Mouse (Mus musculus): Measurements from ENCODE around the gene Wdr37. TPM values are rescaled to one million over a fixed set of nuclear protein-coding genes. Genes with fewer than 3 reads are reported as not detected.
A peak's percentile ranks its signal among the peaks of the same experiment; 100 is the strongest.
"Not testable (repeated sequence)": the region's sequence is repeated elsewhere in the genome, so short reads cannot be mapped to it uniquely, and the experiment has no call there.

Gene Wdr37
- total RNA-seq (2021) = 10 to 100 TPM; 32.5 to 35.7 TPM

DNA sequence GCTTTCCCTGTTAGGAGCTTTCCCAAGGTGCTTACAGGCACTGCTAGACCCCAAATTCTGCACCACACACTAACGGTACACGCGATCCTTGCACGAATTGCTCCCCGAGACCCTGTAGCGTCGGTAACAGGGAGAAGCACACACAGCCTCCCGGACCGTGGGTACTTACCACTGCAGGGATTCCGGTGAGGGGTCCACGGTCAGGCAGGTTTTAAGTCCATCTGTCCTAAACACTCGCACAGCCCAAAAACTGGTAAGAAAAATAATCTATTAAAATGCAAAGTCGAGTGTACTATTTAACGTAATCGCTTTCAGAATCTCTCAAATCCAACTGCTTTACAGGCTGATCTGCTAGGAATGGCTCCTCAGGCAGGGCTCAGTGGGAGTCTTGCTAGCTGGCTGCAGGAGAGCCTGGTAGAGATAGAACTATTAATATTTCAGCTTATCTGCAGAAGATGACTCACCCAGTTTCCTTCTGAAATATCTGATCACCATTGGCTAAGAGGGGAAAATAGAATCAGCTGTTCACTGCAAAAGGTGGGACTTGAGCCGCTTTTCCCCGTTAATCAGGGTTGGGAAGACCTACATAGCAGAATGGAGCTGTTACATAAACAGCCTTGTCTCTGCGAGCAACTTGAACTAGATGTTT, at the start of gene Wdr37:
Gene Wdr37, minus strand, starts transcription at position 596 of the 649 bp plus-strand sequence.
- peak; percentile 27 for DNase-seq

GRCm38 (mm10) chr13:8913890-8914289, 42.2 kb upstream of the Wdr37 start:
- not testable (repeated sequence) for DNase-seq

- DNase-seq = not testable (repeated sequence)
Observed at GRCm38 (mm10) chr13:8905986-8906385, 34.3 kb upstream of the Wdr37 start.

GRCm38 (mm10) chr13:8888603-8889002, 16.9 kb upstream of the Wdr37 start:
- DNase-seq = peak; percentile 7

DNA sequence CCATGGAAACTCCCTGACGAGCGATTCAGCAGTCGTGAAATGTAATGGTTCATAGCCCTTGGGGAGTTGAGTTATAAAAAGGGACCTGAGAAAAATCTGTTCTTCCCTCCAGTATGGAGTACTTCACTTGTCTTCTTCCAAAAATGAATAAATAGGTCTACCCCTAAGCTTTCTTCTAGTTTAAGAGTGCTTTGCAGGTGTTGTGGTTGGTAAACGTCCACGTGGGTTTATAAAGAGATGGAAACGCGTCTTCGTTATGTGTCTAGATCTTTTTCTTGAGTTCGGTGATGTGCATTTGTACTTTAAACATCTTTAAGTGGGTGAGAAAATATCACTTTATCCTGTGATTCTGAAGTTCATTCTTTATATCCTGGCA, 14.5 kb upstream of the Wdr37 start:
- DNase-seq = no peak

GRCm38 (mm10) chr13:8885445-8886184, 13.9 kb upstream of the Wdr37 start, which contains the start of gene Idi1:
Gene Idi1, plus strand, starts transcription at chr13:8885501.
- peak; percentile 96 for DNase-seq

DNA sequence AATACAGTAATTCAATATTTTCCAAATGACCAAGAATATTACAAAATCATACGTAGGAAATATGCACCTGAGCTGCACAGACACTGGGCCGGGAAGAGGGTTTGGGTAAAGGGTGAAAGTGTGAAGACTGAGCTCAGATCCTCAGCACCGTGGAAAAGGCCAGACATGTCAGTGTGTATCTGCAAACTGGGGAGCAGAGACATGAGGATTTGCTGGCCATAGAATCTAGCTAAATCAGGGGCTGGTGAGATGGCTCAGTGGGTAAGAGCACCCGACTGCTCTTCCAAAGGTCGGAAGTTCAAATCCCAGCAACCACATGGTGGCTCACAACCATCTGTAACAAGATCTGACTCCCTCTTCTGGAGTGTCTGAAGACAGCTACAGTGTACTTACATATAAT, 12.2 kb upstream of the Wdr37 start:
- not testable (repeated sequence) for DNase-seq

DNA sequence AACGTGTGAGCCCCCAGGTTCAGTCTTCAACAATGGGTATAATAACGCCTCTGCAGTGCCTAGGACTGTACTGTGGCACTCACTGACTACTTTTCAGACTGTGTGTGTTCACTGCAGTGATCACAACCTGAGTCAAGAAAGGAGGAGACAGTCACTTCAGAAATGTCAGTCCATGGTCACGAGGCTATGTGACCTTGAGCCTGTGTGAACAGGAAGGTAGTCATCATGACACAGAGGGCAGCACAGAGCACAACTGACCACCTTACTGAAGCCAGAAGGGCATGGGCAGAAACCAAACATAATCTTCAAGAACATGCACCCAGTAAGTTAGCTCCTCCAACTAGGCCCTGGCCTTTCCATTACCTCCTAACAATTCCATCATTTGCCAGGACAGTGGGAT, 9.9 kb upstream of the Wdr37 start:
- no peak for DNase-seq

GRCm38 (mm10) chr13:8873776-8874175, 2.1 kb upstream of the Wdr37 start:
- no peak for DNase-seq

DNA sequence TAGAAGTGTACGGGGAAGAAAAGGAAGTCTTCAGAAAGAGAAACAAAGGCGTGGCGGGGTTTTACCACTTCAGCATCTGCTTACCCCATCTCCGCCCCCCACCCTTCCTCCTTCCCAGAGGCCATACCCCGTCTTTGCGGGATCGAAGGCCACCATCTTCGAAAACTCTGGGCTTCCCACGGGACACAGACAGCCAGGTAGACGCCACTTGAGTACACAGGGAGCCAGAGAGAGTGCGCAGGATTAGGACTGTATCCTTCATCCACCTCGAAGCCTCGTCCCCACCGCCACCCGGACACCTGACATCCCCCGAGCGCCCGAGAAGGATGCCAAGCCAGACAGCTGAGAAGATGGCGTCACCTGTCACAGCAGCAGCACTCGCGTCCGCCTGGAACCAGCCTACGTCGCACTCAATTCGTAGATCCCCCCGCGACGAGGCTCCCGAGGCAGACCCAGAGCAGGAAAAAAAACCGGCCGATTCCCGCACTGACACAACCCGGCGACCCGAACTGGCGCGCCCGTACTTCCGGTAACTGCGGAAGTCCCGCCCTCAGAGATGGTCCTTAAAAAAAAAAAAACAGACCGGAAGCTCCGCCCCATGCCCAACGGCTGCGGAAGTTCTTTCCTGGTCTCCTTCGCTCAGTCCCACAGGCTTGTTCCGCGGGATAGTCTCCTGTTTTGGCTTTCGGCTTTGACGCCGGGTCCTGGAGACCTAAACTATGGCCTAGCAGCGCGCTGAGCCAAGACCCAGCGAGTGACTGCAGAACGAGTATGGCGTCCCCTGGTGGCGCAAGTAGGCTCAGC, 997 bp downstream of the Wdr37 start:
- DNase-seq = peak; percentile 90

DNA sequence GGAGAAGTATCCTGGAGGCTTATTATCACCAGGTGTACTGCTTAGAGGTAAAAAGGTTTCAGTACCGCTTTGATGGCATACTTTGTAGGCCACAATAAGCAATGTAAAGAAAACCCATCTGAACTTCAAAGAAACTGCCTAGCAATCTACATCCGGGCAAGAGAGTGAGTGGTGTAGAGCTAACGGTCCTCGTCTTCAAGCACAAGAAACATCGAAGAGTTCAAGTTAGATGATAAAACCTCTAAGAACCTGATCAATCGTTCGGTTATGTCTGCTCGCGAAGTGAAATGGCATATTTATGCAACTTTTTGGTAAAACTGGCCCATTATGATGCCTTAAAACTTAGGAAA, 1.6 kb downstream of the Wdr37 start:
- DNase-seq = no peak

GRCm38 (mm10) chr13:8869578-8870157, 2.0 kb downstream of the Wdr37 start:
- no peak for DNase-seq

GRCm38 (mm10) chr13:8866612-8867011, 5.1 kb downstream of the Wdr37 start:
- peak; percentile 16 for DNase-seq

DNA sequence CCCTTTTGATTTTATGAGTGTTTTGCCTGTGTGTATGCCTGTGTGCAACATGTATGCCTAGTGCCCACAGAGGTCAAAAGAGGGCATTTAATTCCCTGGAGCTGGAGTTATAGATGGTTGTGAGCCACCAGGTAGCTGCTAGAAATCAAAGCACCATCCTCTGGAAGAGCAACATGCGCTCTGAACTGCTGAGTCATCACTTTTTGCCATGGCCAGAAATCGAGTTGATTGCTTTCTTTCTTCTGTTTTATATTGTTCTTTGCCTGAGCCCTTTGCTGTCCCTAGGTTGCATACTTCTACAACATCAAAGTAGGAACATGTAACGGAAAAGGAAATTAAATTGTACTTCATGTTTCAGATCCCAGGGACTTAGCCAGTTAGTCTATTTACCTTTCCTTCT, 6.7 kb downstream of the Wdr37 start:
- DNase-seq = no peak

DNA sequence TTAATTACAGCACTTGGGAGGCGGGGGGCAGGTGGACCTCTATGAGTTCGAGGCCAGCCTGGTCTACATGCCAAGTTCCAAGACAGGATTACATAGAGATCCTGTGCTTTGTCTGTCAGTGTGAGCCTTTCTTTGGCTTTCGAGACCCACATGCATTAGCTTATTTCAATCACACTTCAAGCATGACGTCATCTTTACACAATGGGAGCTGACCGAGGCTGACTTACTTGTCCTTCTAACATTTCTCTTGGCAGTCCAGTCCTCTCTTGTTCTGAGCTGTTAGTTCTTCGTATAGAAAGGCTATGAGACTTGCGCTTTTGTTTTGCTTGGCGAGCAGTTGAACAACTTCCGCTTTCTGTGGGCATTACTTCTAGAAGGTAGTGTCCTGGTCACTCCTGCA, 10.8 kb downstream of the Wdr37 start:
- DNase-seq = no peak

DNA sequence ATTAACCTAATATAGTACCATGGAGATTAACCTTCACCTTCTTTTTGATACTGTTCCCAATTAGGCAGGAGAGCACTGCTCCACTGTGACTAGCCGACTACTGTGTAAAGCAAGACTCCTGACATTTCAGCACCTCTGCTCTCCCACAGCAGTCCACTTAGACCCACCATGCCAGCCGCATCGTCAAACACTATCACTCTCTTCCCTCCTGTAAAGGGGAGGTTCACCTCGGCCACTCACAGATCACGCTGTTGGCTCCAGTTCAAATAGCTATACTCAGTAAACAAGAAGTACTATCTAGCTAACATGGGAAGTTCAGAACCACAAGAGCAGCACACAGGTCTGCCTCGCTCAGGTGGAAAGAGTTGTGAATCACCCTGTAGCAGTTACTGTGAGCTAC, 13.3 kb downstream of the Wdr37 start:
- DNase-seq = peak; percentile 31

- no peak for DNase-seq
Observed at GRCm38 (mm10) chr13:8854769-8855168, 16.9 kb downstream of the Wdr37 start.

- no peak for DNase-seq
Observed at GRCm38 (mm10) chr13:8853424-8853823, 18.3 kb downstream of the Wdr37 start.

GRCm38 (mm10) chr13:8849311-8849710, 22.4 kb downstream of the Wdr37 start:
- no peak for DNase-seq

GRCm38 (mm10) chr13:8847702-8848101, 24.0 kb downstream of the Wdr37 start:
- DNase-seq = peak; percentile 35

DNA sequence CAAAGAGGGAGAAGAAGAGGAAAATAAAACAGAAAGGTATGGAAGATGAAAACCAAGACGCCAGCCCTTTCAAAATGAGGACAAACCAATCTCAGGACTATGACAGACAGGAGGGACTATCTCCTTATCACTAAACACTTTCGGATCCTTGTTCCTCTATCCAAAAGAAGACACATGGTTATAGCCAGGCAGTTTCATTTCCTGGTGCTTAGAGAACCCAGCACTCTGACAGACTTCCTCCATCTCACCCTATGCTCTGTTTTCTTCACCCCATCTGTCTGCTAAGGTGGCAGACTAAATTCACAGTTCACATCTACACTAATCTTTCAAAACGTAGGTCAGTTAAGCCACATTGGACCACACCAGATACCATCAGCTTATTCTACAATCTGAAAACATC, 29.4 kb downstream of the Wdr37 start:
- DNase-seq = no peak

DNA sequence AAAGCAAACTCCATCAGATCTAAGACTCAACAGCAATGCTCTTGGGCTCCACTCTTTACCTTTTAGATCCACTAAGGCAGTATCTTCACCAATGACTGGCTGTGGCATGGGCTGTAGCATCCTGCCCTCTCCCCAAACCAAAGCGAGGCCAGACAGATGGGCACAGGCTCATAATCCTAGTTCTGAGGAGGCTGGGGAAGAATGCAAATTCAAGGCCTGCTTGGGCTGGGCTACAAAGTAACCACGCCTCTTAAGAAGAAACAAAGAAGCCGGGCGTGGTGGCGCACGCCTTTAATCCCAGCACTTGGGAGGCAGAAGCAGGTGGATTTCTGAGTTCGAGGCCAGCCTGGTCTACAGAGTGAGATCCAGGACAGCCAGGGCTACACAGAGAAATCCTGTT, 29.9 kb downstream of the Wdr37 start:
- DNase-seq = not testable (repeated sequence)

- no peak for DNase-seq
Observed at GRCm38 (mm10) chr13:8840941-8841340, 30.8 kb downstream of the Wdr37 start.
